Mouse (Mus musculus) gastrocnemius, postnatal 14 days (tissue): ENCODE measurements around the gene Cryzl2. TPM values are rescaled to one million over a fixed set of nuclear protein-coding genes. Genes with fewer than 3 reads are reported as not detected.

Experiments used
- DNase-seq: peaks from one replicate; pipeline ENCODE4 v3.0.0; 2021; ENCODE audit warnings: mixed read lengths
- intact Hi-C: fragments of 180-260 bp; cut with DNase I; formaldehyde crosslinking; loops from one replicate; pipeline ENCODE4 v1.15.1; 2025; ENCODE audit warnings: low total_unique reads
- total RNA-seq, 2 experiments: library from RNA; stranded (reverse); gene quantifications; 2 replicates each; pipeline ENCODE4 v1.2.3; 2021

The Cryzl2 gene
- total RNA-seq, 2 experiments from 2014 or later: 2.7 to 3.1 TPM

DNA sequence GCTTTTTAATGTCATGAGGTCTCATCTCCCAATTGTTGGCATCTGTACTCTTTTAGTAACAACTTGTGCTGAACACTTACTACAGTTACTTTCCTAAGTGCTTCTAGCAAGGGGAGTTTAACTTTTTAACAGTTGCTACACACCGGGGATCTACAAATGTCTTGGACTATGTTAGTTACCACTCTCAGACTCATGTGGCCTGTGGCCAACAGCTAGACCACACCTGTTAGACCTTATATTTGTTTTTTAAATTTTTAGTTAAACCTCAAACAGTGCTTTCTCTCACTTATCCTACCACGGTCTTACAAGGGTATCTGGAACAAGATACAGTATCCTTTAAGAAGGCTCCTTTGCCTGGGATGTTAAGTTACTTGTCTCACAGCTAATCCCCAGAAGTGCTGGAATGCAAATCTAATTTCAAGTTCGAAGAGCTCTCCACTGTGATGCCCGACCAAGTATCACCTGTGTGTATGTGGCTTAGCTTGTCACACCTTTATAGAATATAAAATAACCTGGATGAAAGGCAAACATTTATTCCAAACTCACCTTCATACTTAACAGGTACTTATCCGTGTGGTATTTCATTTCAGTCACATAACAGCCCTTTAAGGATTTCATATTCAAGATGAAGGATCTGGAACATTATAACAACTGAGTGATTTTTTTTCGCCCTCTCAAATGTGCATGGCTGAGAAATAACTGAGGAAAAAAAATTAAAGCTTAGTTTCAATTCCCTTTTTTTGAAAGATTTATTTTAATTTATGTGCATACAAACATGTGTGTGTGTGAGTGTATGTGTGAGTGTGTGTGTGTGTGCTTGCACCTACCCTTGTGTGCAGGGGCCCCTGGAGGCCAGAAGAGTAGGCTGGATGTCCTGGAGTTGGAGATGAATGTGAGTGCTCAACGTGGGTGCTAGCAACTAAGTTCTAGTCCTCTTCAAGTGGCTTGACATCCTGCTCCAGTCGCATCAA lies 58.7 kb downstream of the Cryzl2 start:
- DNase-seq: no peak
- intact Hi-C loops: no loop called here

DNA sequence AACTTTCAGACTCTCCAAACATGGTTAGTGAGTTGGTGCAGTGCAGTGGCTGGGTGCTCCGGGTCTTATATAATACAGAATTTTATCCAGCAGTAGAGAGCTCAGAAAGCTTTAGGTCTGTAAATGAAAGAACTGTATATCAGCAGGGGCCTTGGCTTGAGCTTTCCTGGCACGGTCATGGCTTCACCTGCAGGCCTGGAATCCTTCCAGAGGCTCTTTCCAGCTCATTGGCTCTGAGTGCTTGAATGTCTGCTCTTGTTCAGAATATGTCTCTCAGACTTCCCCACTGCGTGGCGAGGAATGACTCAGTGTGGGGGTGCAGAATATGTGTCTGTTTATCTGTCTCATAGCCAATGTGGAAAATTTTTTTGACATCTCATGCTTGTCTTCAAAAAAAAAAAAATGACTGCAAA lies 59.7 kb downstream of the Cryzl2 start:
- DNase-seq: no peak
- intact Hi-C loops: no loop called here

DNA sequence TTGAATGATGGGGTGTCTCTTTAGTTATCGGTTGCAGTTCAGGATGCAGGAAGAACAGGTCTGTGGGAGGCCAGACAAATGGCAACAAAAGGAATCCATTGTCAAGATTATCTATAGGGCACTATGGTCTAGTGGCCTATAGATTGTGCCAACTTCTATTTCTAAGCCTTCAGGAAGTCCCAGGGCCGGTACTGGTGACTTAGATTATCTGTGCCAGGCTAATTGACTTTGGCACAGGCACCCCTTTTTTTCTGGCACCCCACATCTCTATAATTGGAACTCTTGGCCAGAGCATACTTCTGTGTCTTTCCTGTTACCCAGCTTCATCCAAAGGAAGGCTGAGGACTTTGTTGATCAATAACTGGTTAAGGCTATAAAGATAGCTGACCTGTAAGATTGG lies 61.0 kb downstream of the Cryzl2 start:
- no peak for DNase-seq
- intact Hi-C loops: no loop called here

- no peak for DNase-seq
- intact Hi-C loops: no loop called here
Observed at GRCm38 (mm10) chr1:157522322-157522721, 63.9 kb downstream of the Cryzl2 start.

DNA sequence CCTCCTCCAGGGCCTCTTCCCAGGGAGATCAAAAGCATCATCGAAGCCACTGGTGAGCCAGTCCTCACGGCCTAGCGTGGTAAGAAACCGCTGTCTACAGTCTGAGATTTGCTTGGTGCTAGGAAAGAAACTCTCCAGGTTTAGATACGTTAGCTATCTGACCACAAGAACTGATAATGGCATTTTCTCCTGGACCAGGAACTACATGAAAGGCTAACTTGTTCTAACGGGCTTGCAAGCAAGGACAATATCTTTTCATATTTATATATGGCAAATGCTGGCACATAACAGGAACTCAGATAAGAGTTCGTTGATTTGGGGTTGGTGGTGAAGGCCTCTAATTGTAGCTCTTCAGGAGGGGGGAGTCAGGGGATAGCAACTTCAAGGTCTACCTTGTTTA lies 66.4 kb downstream of the Cryzl2 start:
- intact Hi-C loops: no loop called here
- no peak for DNase-seq

DNA sequence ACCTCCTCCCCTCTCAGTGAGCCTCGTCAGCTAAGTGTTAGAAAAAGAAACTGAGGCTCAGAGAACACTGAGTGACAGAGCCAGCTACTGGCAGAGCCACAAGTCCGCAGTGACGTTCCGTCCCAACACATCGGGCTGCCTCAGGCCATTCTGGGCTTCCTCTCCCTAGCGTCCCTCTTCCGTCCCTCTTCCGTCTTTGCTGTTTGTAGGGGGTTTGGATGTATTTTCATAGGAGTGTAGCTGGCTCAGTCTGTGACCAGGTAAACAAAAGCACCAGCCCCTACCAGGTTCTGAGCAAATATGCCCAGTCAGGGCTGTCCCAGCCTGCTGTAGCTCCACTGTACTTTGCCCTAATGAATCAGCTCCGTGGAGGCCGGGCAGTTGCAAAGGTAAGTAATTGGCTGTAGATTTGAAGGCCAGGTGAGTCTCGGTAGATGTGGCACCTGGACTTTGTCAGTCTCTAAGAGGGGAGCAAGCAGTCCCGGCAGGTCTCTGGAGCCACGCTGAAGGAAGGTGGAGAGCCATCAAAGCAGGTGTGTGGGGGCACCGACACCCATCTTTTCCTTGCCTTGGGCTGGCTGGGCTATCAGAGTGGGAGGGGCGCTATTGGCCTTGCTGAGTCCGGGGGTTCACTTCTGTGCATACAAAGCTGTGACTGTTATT lies 67.4 kb downstream of the Cryzl2 start:
- intact Hi-C loops: no loop called here
- DNase-seq: no peak

GRCm38 (mm10) chr1:157526625-157527024 lies 68.2 kb downstream of the Cryzl2 start:
- intact Hi-C loops: no loop called here

GRCm38 (mm10) chr1:157532826-157533460 lies 74.6 kb downstream of the Cryzl2 start:
- no peak for DNase-seq
- intact Hi-C loops: no loop called here

More at GRCm38 (mm10) chr1:157526625-157527024, 68.2 kb downstream of the Cryzl2 start:
- no peak for DNase-seq

DNA sequence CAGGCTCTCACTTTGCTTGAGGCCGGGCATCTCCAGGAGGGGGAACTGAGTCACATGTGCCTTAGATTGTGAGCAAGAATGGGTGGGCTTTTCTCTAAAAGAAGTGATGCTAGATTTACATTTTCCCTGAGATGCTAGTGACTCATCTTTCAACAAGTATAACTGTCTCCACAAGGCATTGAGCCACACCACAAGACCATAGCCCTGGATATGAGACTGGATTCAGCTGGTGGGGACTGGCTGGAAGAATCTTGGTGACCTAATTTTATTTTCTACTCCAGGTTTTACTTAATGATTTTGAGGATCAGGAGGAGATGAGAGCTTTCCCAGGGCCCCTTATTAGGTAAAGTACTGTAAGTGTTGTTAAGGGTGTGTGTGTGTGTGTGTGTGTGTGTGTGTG lies 77.2 kb downstream of the Cryzl2 start:
- DNase-seq: no peak
- intact Hi-C loops: loop anchor here (5.0 kb wide), 1 partner anchor 68 kb away; no protein-coding TSS in a partner anchor

GRCm38 (mm10) chr1:157536471-157536870 lies 78.1 kb downstream of the Cryzl2 start:
- DNase-seq: no peak
- intact Hi-C loops: loop anchor here (5.0 kb wide), 1 partner anchor 69 kb away; no protein-coding TSS in a partner anchor

DNA sequence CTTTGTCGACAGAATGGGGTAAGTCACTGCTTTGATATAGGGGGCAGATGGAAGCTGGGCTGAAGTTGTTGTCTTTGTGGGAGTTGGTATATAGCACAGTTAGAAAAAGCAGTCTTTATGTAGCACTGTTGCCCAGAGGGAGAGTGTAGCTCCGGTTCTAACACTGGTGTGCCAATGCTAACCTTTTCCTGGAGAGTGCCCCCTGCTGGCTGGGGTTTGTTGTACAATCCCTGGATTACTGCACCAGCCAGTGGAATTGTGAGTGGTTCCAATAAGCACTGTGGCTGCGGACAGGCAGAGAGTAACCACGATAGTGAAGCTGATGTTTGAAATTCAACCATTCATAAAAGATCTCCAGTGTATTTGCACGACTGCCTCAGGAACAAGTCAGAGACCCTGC lies 79.3 kb downstream of the Cryzl2 start:
- intact Hi-C loops: loop anchor here (5.0 kb wide), 1 partner anchor 70 kb away; no protein-coding TSS in a partner anchor
- no peak for DNase-seq

Other genes with a start within 250 kb of the Cryzl2 start
- 10 to 100 TPM; 13.5 to 14.3 TPM for gene Rasal2, start 46.0 kb upstream of the Cryzl2 start, total RNA-seq
- 1 to 10 TPM; 2.3 to 2.4 TPM for gene Sec16b, start 48.2 kb downstream of the Cryzl2 start, total RNA-seq